Mouse (Mus musculus) embryonic facial prominence, embryonic 10.5 days (tissue): ENCODE data around the gene Lrrc8e. TPM values are rescaled to one million over a fixed set of nuclear protein-coding genes. Genes with fewer than 3 reads are reported as not detected.
"Not testable (repeated sequence)": the region's sequence is repeated elsewhere in the genome, so short reads cannot be mapped to it uniquely, and the experiment has no call there.

Experiments
- DNase-seq: peaks from one replicate; pipeline ENCODE4 v3.0.0-alpha.2; 2017; ENCODE audit warnings: low spot score
- H3K27ac ChIP-seq: fragments of 300-500 bp; sonication (generic); replicated peaks from 2 replicates; pipeline ENCODE4 v1.5.1; 2016; ENCODE audit warnings: mild to moderate bottlenecking
- H3K27me3 ChIP-seq: fragments of 300-500 bp; sonication (generic); replicated peaks from 2 replicates; pipeline ENCODE4 v1.6.1; 2016; ENCODE audit warnings: low read depth, mild to moderate bottlenecking; ENCODE audit not compliant: poor library complexity, severe bottlenecking
- H3K36me3 ChIP-seq: fragments of 300-500 bp; sonication (generic); replicated peaks from 2 replicates; pipeline ENCODE4 v1.6.1; 2016; ENCODE audit warnings: mild to moderate bottlenecking, moderate library complexity
- H3K4me1 ChIP-seq: fragments of 300-500 bp; sonication (generic); 2 replicates; pipeline ENCODE4 v1.6.1; 2016
- H3K4me3 ChIP-seq: fragments of 300-500 bp; sonication (generic); 2 replicates; pipeline ENCODE4 v1.5.1; 2016; ENCODE audit warnings: mild to moderate bottlenecking, moderate library complexity
- H3K9me3 ChIP-seq: fragments of 300-500 bp; sonication (generic); 2 replicates; pipeline ENCODE4 v1.6.1; 2016; ENCODE audit warnings: mild to moderate bottlenecking
- whole genome bisulfite sequencing: fragments of 180-500 bp; shearing (Covaris S2); methylation state at CpG from one replicate; pipeline ENCODE4 v1.1.7; 2016; 5-methylcytosine and 5-hydroxymethylcytosine counted together
- polyA plus RNA-seq: library from polyadenylated mRNA; unstranded; fragments of >200 nt; fragmentation: Nextera tagmentation; extraction: Ambion mirVana; gene quantifications from 2 replicates; pipeline ENCODE4 v1.2.1, GENCODE M21; 2016

The Lrrc8e gene
- polyA plus RNA-seq, 1 experiment from 2014 or later, result 0.56 TPM

DNA sequence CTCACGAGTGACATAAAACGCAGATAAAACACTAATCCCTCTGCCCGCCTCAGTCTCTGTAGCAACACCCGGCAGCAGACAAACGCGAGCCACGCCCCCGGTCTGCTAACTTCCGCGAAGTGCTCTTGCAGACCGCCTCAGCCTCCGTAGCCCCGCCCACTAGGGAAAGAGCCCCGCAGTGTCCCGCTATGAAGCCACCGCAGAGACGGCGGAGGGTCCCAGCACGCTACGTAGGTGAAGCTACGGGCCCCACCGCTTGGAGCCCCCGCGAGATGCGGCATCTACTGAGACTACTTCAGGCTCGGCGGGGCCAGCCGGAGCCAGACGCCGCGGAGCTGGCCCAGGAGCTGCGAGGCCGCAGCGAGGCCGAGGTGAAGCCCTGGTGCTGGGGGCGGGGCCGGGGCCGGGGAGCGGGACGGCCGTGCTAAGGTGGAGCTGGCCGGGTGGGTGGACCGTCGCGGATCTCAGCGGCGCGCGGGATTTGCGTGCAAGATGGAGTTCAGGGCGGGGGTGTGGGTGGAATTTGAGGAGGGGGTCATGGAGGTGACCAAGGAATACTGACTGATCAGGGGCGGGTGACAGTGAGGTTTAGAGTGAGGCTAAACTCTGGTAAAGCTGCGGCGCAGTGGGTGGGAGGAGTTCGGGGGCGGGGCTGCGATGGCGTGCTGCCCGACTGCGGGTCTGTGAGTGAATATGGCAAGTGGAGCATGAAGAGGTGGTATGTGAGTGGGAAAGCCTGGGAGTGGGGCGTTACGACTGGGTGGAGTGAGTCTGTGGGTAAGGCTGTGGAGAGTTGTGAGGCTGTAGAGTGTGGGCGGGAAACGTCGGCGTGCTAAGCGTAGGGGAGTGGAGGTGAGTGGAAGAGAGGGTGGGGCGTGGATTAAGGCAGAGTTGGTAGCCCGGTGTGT is 26.6 kb downstream of the Lrrc8e start, which contains the start of gene Snapc2:
Gene Snapc2, plus strand, starts transcription at position 147 of the 908 bp plus-strand sequence.
- whole genome bisulfite sequencing, result under 1% methylated on average over 69 of the region's 69 CpGs
- Histone ChIP-seq H3K4me1 (peaks cover 58% of the 10 kb centered on the region), H3K36me3 (peaks cover 56% of the 10 kb centered on the region)

DNA sequence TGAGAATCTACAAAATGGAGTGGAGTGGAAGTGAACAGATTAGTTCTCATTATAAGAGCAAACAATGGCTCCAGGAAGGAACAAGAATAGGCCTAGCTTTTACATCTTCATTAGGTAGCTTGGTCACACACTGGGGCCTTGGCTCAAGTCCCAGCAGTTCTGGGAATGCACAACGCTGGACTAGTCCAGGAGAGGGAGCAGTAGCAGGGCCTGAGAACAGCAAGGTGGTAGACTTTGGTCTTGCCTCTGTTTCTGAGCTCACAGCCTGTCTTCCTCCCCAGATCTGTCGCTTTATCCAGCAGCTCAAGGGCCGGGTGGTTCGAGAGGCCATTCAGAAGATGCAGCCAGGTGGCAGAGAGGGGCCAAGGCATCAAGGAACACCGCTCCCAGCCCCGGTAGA is 27.4 kb downstream of the Lrrc8e start:
- DNase-seq, result no peak
- Histone ChIP-seq H3K4me3 (peak overlapping the region; percentile 86), H3K27ac (no peak overlapping the region), H3K9me3 (no peaks in the 10 kb centered on the region), H3K36me3 (peaks cover 50% of the 10 kb centered on the region), H3K4me1 (peaks cover 52% of the 10 kb centered on the region), H3K27me3 (peaks cover 14% of the 10 kb centered on the region)
- WGBS, result 68% methylated on average over 6 of the region's 6 CpGs

More for the DNA sequence above, 26.6 kb downstream of the Lrrc8e start, which contains the start of gene Snapc2:
- peak; percentile 95 for DNase-seq
- Histone ChIP-seq H3K9me3 (no peaks in the 10 kb centered on the region), H3K4me3 (peak within 1 kb of the TSS; percentile 86), H3K27me3 (peaks cover 21% of the 10 kb centered on the region), H3K27ac (peak within 1 kb of the TSS; percentile 94)

DNA sequence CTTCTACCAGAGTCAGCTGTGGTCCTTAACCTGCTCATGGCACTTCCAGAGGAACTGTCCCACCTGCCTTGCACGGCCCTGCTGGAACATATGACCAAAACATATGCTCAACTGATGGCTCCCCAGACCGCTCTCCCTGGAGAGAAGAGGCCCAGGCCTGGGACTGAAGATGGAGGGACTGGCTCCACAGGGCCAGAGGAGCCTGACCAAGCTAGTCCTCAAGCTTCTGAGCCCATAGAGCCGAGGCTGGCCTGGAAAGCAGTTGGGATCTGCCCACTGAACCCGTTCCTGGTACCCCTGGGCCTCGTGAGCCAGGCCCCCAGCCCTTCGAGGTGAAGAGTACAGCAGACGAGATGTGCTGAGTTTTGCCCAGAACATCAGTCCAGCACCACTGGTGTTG is 28.8 kb downstream of the Lrrc8e start:
- H3K27me3 ChIP-seq, H3K27ac ChIP-seq, DNase-seq, H3K4me3 ChIP-seq, H3K9me3 ChIP-seq: not testable (repeated sequence)
- Histone ChIP-seq H3K36me3 (peaks cover 50% of the 10 kb centered on the region), H3K4me1 (peaks cover 51% of the 10 kb centered on the region)
- 87% methylated on average over 7 of the region's 7 CpGs for WGBS

DNA sequence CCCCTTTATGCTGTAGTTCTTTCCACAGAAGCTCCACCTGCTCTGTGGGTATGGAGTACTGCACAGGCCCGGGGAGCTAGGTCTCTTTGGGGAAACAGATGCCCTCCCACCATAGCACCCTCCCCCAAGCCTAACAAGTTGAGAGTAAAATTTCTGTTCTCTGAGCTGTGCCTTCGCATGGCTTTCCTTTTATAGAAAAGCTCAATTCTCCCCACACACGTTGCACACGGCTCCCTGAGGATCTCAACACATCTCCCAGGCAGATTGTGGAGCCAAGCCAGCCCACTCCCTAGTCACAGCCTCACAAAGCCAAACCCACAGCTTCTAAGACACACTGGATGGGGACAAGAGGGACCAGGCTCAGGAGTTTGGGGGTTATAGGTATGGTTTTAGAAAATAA is 30.3 kb downstream of the Lrrc8e start:
- Histone ChIP-seq H3K27ac (0 out of 2 replicates have a peak overlapping the region, but pooled peaks have one; percentile 98), H3K9me3 (no peaks in the 10 kb centered on the region), H3K36me3 (peaks cover 64% of the 10 kb centered on the region), H3K27me3 (no peaks in the 10 kb centered on the region), H3K4me1 (peaks cover 47% of the 10 kb centered on the region), H3K4me3 (peak overlapping the region; percentile 93)
- DNase-seq, result no peak
- WGBS, result 78% methylated on average over 4 of the region's 4 CpGs

DNA sequence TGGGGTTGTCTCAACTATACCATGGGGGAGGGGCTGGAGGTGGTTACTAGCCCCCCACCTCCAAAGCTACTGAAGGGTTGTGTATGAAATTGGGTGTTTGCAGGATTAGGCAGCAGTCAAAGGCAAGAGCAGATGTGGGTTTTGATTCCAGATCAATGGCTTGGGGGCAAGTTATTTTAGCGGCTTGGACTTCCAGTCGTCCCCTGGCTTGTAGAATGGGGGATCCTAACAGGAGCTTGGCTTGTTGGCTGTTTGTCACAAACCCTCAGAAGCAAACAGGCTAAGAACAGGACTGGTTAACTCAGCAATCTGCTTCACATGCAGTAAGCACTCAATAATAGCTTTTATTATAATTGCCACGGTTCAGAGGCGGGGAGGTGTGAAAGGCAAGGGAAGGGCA is 30.7 kb downstream of the Lrrc8e start:
- WGBS, result 78% methylated on average over 4 of the region's 4 CpGs
- Histone ChIP-seq H3K36me3 (peaks cover 68% of the 10 kb centered on the region), H3K4me1 (peaks cover 46% of the 10 kb centered on the region), H3K4me3 (peak overlapping the region; percentile 93), H3K9me3 (no peaks in the 10 kb centered on the region), H3K27me3 (no peaks in the 10 kb centered on the region), H3K27ac (peak overlapping the region; percentile 98)
- no peak for DNase-seq

DNA sequence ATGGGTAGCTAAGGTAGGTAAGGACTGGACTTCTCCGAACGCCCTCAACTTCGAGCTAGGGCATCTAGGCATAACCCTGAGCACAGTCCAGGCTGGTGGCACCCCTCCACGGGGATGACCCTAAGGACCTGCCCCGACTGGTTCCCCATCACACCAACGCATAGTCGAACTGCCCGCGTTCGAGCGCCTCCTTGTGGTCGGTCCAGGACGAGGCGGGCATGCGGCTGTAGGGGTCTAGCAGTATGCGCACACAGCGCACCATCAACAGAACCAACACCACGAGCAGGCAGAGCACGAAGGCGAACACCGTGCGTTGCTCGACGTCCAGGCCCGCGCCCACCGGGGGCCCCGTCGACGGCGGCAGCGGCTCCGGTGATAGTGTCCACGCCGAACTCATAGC is 31.6 kb downstream of the Lrrc8e start:
- H3K9me3 ChIP-seq, result no peaks in the 10 kb centered on the region

DNA sequence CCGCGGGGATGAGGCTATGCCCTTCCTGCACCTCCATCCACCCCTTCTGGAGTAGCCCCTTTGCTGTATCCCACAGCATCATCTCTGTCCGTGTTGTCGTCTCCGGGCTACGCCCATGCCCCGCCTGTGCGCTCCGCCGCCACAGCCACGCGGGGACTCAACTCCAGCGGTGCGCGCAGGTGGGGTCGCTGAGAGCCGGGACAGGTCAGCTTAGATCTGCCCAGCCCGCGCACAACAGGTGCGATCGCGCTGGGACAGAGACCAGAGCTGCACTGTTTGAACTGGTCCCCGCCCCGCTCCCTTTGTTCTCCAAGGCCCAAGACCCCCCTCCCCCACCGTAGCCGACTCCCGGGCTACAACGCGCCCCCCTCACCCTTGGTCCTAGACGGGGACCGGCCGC is 32.1 kb downstream of the Lrrc8e start:
- Histone ChIP-seq H3K9me3 (no peaks in the 10 kb centered on the region), H3K36me3 (peaks cover 82% of the 10 kb centered on the region), H3K4me3 (peak overlapping the region; percentile 93), H3K27me3 (no peaks in the 10 kb centered on the region), H3K27ac (peak overlapping the region; percentile 98), H3K4me1 (peaks cover 36% of the 10 kb centered on the region)
- DNase-seq, result no peak
- under 1% methylated on average over 32 of the region's 32 CpGs for WGBS

More for the DNA sequence above, 31.6 kb downstream of the Lrrc8e start:
- Histone ChIP-seq H3K27me3 (no peaks in the 10 kb centered on the region), H3K27ac (peak overlapping the region; percentile 98), H3K36me3 (peaks cover 77% of the 10 kb centered on the region), H3K4me3 (peak overlapping the region; percentile 93), H3K4me1 (peaks cover 39% of the 10 kb centered on the region)
- DNase-seq, result peak; percentile 92
- 2% methylated on average over 35 of the region's 35 CpGs for WGBS

DNA sequence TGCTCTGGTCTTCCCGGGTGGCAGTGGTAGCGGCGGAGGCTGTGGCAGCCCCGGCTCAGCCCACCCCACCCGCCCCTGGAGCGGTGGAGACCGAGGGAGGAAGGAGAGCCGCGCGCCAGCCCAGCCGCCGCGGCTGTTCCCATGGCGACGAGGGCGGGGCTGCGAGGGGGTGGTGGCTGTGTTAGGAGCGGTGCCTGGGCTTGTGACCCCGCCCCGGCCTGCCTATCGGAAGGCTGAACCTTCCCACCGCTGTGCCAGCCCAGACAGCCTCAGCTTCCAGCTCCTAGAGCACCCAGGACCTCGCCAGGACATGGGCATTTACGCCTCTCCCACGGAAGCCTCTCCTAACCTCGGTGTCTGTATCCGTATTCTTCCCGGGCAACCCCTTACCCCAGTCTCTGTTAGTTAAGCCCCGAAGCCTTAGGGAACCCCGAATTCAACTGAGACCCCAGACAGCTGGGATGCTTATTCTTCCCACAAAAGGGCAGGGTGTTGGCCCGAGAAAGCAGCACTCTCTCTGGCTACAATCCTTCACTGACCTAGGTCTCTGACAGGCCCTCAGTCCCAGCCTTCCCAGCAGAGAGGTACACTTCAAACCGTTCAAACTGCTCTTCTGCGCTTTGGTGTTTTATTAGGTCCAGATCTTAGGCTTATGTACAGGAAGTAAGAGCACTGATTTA is 32.6 kb downstream of the Lrrc8e start, which contains the start of gene Ctxn1:
Gene Ctxn1, minus strand, starts transcription at position 150 of the 680 bp plus-strand sequence.
- 7% methylated on average over 33 of the region's 33 CpGs for WGBS
- Histone ChIP-seq H3K36me3 (peaks cover 86% of the 10 kb centered on the region), H3K27ac (peak within 1 kb of the TSS; percentile 98), H3K4me3 (peak within 1 kb of the TSS; percentile 93), H3K9me3 (no peaks in the 10 kb centered on the region), H3K27me3 (no peaks in the 10 kb centered on the region), H3K4me1 (peaks cover 30% of the 10 kb centered on the region)
- peak; percentile 98 for DNase-seq

DNA sequence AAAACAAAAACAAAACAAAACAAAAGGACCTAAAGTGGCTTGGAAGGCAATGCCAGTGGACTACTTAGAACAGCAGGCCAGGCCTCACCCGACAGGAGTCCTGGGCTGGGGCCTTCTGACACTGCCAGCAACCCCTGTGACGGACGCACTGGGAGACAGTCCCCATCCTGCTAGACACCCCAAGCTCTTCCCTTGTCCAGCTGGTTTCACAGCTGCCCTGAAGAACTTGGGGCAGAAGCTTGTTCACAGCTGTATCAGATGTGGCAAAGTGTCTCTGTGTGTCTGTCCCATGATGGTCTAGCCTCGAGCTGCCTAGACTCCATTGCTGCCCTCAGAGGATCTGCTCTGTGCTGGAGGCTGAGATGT is 33.2 kb downstream of the Lrrc8e start:
- H3K27ac ChIP-seq, result peak overlapping the region; percentile 98
- WGBS, result 84% methylated on average over 4 of the region's 4 CpGs
- peaks cover 28% of the 10 kb centered on the region for H3K4me1 ChIP-seq
- peak overlapping the region; percentile 93 for H3K4me3 ChIP-seq
- H3K9me3 ChIP-seq, result no peaks in the 10 kb centered on the region
- H3K27me3 ChIP-seq, result no peaks in the 10 kb centered on the region
- peaks cover 86% of the 10 kb centered on the region for H3K36me3 ChIP-seq
- DNase-seq, result no peak

DNA sequence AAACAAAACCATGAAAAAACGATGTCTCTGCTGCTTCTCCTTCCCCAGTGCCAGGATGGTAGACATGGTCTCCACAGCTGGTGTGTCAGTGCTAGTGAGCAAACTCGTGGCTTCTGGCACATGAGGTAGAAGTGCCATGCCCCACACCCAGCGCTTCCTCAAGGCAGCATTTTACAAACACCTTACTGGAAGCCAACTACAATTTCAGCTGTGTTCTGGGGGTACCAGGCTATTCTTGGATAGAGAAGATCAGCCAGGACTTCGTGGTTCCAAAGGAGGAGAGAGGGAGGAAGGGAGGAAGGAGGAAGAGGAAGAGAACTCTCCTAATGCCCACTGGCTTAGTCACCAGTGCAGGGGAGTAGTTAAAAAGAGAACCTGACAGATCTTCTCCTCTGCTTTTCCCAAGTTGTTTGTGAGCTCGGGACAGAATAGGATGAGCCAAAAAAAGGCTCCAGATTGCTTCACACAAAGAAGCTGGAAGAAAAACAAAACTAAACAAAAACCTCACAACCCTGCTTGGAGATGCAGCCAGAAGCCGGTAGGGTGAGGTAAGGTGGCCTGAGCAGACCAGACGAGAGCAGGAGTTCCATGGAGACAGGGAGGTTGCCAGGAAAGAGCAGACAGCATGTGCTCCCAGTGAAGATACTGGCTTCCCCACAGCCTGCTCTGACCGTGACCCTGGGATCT is 36.6 kb downstream of the Lrrc8e start:
- peaks cover 12% of the 10 kb centered on the region for H3K4me1 ChIP-seq
- no peaks in the 10 kb centered on the region for H3K27me3 ChIP-seq
- DNase-seq, result no peak
- no peak overlapping the region for H3K4me3 ChIP-seq
- 90% methylated on average over 8 of the region's 8 CpGs for WGBS
- H3K36me3 ChIP-seq, result peaks cover 87% of the 10 kb centered on the region
- H3K9me3 ChIP-seq, result no peaks in the 10 kb centered on the region
- H3K27ac ChIP-seq, result no peak overlapping the region

DNA sequence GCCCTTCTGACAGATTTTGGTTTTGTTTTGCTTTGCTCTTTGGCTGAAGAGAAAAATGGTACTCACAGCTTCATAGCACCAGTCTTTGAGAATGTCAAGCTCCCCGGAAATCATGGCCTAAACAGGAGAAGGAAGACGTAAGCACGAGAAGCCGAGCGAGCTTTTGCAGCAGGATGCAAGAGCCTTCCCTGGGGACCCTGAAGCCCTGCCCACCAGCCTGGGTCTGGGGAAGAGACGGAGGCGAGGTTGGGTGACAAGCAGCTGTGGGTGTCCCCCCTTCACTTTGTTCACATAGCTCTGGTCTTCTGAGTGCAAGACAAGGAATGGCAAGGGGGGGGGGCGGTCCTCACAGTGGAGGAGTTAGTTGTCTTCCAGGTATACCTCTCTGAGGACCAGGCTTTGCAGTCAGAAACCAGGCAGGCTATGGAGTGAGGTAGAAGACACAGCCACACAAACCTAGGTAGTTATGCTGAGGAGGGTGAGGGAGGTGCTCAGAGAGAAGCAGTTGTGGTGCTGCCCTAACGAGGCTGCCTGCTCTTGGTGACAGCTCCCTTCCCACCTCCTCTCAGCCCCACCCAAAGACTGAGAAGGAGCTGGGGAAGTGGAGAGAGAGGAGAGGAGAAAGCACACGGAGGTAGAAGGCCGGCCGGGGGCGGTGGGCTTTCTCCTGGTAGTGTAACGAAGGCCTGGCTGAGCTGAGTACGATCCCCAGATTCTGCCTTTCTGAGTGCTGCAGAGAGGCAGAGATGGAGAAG is 38.7 kb downstream of the Lrrc8e start:
- WGBS, result 91% methylated on average over 15 of the region's 15 CpGs
- no peaks in the 10 kb centered on the region for H3K4me1 ChIP-seq
- no peaks in the 10 kb centered on the region for H3K27me3 ChIP-seq
- H3K27ac ChIP-seq, result no peak overlapping the region
- H3K4me3 ChIP-seq, result no peak overlapping the region
- peaks cover 100% of the 10 kb centered on the region for H3K36me3 ChIP-seq
- DNase-seq, result no peak
- H3K9me3 ChIP-seq, result no peaks in the 10 kb centered on the region

DNA sequence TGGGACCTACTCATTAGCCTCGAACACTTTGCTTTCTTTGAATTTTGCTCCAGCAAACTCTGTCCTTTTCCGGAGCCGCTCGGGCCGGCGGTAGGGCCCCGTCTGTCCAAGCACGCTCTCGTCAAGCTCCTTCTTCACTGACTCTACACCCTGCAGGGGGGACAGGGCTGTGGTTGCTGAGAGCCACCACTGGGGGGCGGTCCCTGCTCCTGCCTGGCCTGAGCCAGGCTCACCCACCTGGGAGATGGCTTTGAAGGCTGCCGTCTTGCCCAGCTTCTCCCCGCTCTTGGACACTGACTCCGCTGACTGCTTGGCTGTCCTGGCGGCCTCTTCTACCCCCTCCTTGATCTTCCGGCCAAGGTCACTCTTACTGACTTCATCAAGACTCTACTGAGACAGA is 41.0 kb downstream of the Lrrc8e start:
- H3K27me3 ChIP-seq, result no peaks in the 10 kb centered on the region
- H3K4me1 ChIP-seq, result no peaks in the 10 kb centered on the region
- H3K36me3 ChIP-seq, result peaks cover 100% of the 10 kb centered on the region
- 75% methylated on average over 15 of the region's 15 CpGs for WGBS
- H3K9me3 ChIP-seq, result no peaks in the 10 kb centered on the region
- peak; percentile 49 for DNase-seq
- no peak overlapping the region for H3K27ac ChIP-seq
- no peak overlapping the region for H3K4me3 ChIP-seq
